Mouse (Mus musculus) forebrain, embryonic 12.5 days (tissue): Measurements from ENCODE around the gene Stoml1. TPM values are rescaled to one million over a fixed set of nuclear protein-coding genes. Genes with fewer than 3 reads are reported as not detected.
"Not testable (repeated sequence)": the region's sequence is repeated elsewhere in the genome, so short reads cannot be mapped to it uniquely, and the experiment has no call there.

Experiments
- ATAC-seq: fragments of 200-750 bp; cut with Nextera tagmentation; 2 replicates; pipeline ENCODE4 v1.8.0; 2017; ENCODE audit warnings: moderate TSS enrichment; ENCODE audit not compliant: low FRiP score
- H3K27ac ChIP-seq: fragments of 300-500 bp; sonication (generic); 2 replicates; pipeline ENCODE4 v1.5.1; 2016; ENCODE audit warnings: mild to moderate bottlenecking
- H3K27me3 ChIP-seq: fragments of 300-500 bp; sonication (generic); 2 replicates; pipeline ENCODE4 v1.6.1; 2016; ENCODE audit warnings: mild to moderate bottlenecking
- H3K36me3 ChIP-seq: fragments of 300-500 bp; sonication (generic); replicated peaks from 2 replicates; pipeline ENCODE4 v1.6.1; 2016; ENCODE audit warnings: mild to moderate bottlenecking
- H3K4me1 ChIP-seq: fragments of 300-500 bp; sonication (generic); 2 replicates; pipeline ENCODE4 v1.6.1; 2016
- H3K4me2 ChIP-seq: fragments of 300-500 bp; sonication (generic); 2 replicates; pipeline ENCODE4 v1.6.1; 2016; ENCODE audit warnings: mild to moderate bottlenecking, moderate library complexity
- H3K4me3 ChIP-seq: fragments of 300-500 bp; sonication (generic); replicated peaks from 2 replicates; pipeline ENCODE4 v1.5.1; 2016; ENCODE audit warnings: mild to moderate bottlenecking
- H3K9ac ChIP-seq: fragments of 300-500 bp; sonication (generic); 2 replicates; pipeline ENCODE4 v1.6.1; 2016; ENCODE audit warnings: mild to moderate bottlenecking
- H3K9me3 ChIP-seq: fragments of 300-500 bp; sonication (generic); 2 replicates; pipeline ENCODE4 v1.6.1; 2016
- WGBS: fragments of 180-500 bp; shearing (Covaris S2); methylation state at CpG from one replicate; pipeline ENCODE4 v1.1.7; 2016; 5-methylcytosine and 5-hydroxymethylcytosine counted together
- polyA plus RNA-seq: library from polyadenylated mRNA; unstranded; fragments of >200 nt; fragmentation: Nextera tagmentation; extraction: Ambion mirVana; gene quantifications from 2 replicates; pipeline ENCODE4 v1.2.1, GENCODE M21; 2016

Stoml1 gene
- polyA plus RNA-seq, 1 experiment from 2014 or later, result 53.3 TPM

DNA sequence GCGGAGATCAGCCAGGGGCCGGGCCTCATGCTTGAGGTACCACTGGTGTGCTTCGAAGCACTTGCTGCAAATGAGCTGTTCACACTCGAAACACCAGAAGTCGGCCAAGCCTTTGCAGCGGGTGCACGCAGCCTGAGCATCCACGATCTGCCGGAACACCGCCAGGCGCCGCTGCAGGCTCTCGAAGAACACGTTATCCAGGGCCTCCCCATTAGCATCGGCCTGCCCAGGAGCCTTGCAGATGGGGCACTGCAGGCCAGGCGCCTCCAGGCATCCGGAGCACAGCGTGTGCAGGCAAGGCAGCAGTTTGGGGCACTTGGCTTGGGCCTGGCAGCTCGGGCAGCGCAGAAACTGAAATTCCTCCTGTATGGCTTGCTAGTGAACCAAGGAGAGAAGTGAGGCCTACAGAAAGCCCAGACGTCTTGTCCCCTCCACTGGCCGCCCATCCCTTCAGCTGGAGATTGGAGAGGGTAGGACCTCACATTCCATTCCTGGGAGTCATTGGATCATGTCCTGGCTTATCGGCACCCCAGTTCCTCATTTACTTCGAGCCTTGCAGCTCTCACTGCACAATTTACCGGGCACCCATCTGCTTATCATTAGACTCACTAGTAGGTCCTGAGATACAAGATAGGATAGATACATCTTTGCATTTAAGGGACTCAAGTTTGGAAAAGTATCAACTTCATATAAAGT lies 5.8 kb upstream of the Stoml1 start:
- Histone ChIP-seq H3K36me3 (no peaks in the 10 kb centered on the region), H3K27me3 (no peaks in the 10 kb centered on the region), H3K4me3 (peak overlapping the region; percentile 25), H3K9me3 (no peaks in the 10 kb centered on the region), H3K9ac (peak overlapping the region; percentile 50), H3K27ac (peak overlapping the region; percentile 50; the same call in 1 of the 2 replicates), H3K4me2 (peak overlapping the region; percentile 47), H3K4me1 (peaks cover 37% of the 10 kb centered on the region)
- ATAC-seq, result peak; percentile 83
- 15% methylated on average over 25 of the region's 25 CpGs for WGBS

DNA sequence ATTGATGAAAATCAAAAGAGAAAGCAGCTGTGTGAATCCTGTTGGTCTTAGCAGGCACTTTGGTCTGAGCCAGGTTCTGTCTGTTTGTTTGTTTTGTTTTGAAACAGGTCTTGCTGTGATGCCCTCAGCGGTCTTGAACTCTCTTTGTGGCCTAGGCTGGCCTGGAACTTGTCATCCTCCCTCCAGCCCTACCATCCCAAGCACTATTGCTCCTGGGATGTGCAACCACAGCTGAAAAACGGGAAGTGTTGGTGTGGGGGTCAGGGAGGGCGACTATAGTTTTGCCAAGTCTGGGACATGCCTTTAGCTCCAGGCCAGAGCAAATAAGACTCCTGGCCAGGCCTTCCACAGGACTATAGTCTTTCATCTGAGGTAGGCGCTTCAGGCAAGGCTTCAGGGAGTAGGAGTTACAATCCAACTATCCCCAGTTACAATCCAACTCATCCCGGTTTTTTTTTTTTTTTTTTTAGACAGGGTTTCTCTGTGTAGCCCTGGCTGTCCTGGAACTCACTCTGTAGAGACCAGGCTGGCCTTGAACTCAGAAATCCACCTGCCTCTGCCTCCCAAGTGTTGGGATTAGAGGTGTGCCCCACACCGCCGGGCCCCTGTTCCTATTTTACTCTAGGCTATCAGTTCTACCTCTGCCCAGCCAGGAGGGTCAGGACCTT lies 4.1 kb upstream of the Stoml1 start:
- no peak for ATAC-seq
- 50% methylated on average over 7 of the region's 7 CpGs for WGBS
- Histone ChIP-seq H3K4me1 (peaks cover 36% of the 10 kb centered on the region), H3K36me3 (no peaks in the 10 kb centered on the region), H3K4me3 (peak overlapping the region; percentile 44), H3K4me2 (peak overlapping the region; percentile 67), H3K9me3 (no peaks in the 10 kb centered on the region), H3K27ac (no peak overlapping the region), H3K9ac (peak overlapping the region; percentile 63), H3K27me3 (no peaks in the 10 kb centered on the region)

DNA sequence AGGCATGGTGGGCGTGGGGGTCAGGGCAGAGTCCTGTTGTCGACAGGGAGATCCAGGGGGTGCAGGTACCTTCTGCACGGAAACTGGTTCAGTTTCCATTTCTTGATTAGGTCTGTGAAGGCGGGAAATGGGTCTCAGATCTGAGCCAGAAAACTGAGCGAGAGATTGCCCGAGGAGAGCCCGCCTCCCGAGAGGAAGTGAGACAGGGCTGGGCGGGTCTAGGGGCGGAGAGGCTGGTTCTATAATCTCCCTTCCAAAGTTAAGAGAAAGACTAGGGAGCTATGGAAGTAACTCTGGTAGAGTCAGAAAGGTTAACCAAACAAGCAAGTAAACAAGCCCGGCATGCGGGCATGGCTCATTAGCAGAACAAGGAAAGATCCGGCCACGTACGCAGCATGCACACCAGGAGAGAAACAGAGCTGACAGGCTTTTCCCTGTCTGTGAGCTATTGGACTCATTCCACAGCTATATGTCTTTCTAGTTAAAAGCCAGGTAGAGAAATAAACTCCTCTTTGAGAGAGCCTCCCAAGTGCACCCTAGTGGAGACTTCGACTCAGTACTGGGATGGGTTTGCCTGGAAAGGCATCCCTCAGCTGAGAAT lies 3.3 kb upstream of the Stoml1 start, which contains the start of gene Pml:
Pml (minus strand) TSS at position 195 of the 601 bp plus-strand sequence.
- H3K9me3 ChIP-seq, result no peaks in the 10 kb centered on the region
- peak within 1 kb of the TSS; percentile 63 for H3K9ac ChIP-seq
- no peaks in the 10 kb centered on the region for H3K27me3 ChIP-seq
- peak within 1 kb of the TSS; percentile 44 for H3K4me3 ChIP-seq
- WGBS, result 2% methylated on average over 16 of the region's 16 CpGs
- H3K27ac ChIP-seq, result peak within 1 kb of the TSS; percentile 74
- H3K4me2 ChIP-seq, result peak within 1 kb of the TSS; percentile 67
- ATAC-seq, result no peak
- no peaks in the 10 kb centered on the region for H3K36me3 ChIP-seq
- peaks cover 44% of the 10 kb centered on the region for H3K4me1 ChIP-seq

DNA sequence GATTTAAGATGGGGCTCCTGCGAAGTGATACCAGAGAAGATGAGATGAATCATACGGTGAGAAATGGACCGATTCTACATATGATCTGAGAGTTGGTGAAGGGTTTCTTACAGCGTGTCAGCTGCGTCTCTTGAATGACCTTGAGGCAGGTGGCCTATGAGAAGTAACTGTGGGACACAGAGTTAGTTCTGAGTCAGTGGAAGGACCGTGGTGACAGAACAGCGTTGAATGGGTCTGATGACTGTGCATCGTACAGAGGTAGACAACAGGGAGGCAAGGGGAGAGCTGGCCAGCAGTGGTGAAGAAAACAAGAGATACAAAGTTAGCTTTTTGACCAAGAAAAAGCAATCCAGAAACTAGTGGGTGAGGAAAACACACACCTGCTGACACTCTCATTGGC lies 2.6 kb upstream of the Stoml1 start:
- Histone ChIP-seq H3K9me3 (no peaks in the 10 kb centered on the region), H3K27me3 (no peaks in the 10 kb centered on the region), H3K27ac (0 out of 2 replicates have a peak overlapping the region, but pooled peaks have one; percentile 74), H3K9ac (no peak overlapping the region), H3K4me2 (peak overlapping the region; percentile 67), H3K4me3 (no peak overlapping the region), H3K4me1 (peaks cover 50% of the 10 kb centered on the region), H3K36me3 (no peaks in the 10 kb centered on the region)
- ATAC-seq, result no peak
- 81% methylated on average over 8 of the region's 8 CpGs for WGBS

DNA sequence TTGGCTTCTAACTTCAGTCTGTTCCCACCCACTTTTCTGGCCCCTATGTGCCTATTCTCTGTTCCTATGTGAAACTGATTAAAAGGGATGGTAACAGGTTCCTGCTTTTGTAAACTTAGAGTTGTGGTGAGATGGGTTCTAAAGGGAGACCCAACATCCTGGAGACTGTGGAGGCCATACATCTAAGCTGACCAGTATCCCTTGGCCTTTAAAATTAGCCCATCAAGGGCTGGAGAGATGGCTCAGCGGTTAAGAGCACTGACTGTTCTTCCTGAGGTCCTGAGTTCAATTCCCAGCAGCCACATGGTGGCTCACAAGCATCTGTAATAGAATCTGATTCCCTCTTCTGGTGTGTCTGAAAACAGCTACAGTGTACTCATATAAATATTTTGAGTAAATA lies 2.2 kb upstream of the Stoml1 start:
- H3K4me1 ChIP-seq, result peaks cover 50% of the 10 kb centered on the region
- H3K36me3 ChIP-seq, ATAC-seq, H3K27me3 ChIP-seq, H3K9ac ChIP-seq, H3K9me3 ChIP-seq, H3K4me2 ChIP-seq, H3K27ac ChIP-seq, H3K4me3 ChIP-seq: not testable (repeated sequence)
- WGBS, result 86% methylated on average over 1 of the region's 1 CpGs

DNA sequence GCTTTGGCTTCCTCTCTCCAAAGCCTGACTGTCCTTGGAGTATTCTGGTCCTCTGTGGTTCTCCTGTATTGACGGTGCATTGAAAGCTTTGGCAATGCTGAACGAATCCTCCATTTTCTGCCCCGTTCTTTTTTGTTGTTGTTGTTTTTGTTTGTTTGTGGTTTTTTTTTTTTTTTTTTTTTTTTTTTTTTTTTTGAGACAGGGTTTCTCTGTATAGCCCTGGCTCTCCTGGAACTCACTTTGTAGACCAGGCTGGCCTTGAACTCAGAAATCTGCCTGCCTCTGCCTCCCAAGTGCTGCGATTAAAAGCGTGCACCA lies 800 bp downstream of the Stoml1 start:
- peaks cover 23% of the 10 kb centered on the region for H3K36me3 ChIP-seq
- H3K4me2 ChIP-seq, result peak overlapping the region; percentile 78
- WGBS, result 72% methylated on average over 5 of the region's 5 CpGs
- H3K27ac ChIP-seq, result 0 out of 2 replicates have a peak overlapping the region, but pooled peaks have one; percentile 65
- not testable (repeated sequence) for H3K9me3 ChIP-seq, H3K27me3 ChIP-seq, ATAC-seq
- H3K4me1 ChIP-seq, result peaks cover 32% of the 10 kb centered on the region
- peak overlapping the region; percentile 70 for H3K4me3 ChIP-seq
- peak overlapping the region; percentile 88 for H3K9ac ChIP-seq

DNA sequence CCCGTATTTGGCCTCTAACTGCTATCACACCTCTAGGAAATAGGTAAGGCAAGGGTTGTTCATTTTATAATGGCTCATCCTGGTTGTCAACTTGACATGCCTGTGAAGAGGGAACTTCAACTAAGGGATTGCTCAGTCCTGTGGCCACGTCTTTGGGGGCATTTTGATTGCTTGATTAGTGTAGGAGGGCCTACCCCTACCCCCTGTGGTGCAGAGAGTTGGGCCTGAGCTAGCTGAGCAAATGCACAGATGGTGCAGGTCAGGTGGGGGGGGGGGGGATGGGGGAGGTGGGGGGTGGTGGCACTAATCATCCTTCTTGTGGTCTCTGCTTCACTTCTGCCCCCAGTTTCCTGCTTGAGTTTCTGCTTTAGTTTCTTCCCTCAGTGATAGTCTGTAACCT lies 2.1 kb downstream of the Stoml1 start:
- 68% methylated on average over 2 of the region's 2 CpGs for WGBS
- Histone ChIP-seq H3K9me3 (no peaks in the 10 kb centered on the region), H3K4me3 (no peak overlapping the region), H3K27ac (no peak overlapping the region), H3K4me2 (no peak overlapping the region), H3K36me3 (peaks cover 34% of the 10 kb centered on the region), H3K9ac (no peak overlapping the region), H3K4me1 (peaks cover 19% of the 10 kb centered on the region), H3K27me3 (no peaks in the 10 kb centered on the region)
- no peak for ATAC-seq

DNA sequence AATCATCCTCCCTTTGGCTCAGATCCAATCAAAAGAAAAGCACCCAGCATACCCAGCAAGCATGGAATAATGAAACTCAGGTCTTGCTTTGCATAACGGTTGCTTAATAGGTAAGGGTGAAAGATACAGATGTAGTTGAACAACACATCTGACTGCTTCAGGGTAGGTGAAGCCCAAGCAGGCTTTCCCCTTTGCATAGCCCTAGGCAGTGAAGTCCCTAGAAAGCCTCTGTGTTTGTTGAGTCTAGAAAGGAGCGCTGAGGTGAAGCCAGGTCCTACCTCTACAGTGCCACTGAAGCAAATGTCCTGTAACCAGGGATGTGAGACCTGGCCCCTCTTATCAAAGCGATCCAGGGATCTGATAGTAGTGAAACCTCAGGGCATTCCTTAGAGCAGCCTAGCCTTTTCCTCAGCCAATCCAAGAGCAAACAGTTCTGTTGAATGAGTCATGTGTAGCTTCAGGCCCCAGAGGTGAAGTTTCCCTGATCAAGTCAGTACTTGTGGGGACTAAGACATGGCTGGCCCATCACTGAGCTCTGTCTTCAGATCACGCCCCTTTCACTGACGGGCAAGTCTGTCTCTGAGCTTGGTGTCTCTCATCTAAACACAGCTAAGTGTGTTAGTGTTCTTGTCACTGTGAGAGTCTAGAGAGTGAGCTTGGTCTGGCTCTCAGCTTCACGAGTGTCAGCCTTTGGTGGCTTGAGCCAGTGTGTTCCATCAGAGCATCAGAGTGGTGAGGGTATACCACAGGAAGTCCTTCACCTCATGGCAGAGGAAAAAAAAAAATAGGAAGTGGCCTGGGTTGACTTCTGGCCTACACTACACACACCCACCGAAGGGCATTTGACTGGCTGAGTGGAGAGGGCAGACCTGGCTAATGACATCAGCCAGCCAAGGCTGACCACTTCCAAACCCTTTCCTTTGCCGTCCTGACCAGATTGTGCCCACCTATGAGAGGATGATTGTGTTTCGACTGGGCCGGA lies 3.0 kb downstream of the Stoml1 start:
- H3K4me3 ChIP-seq, result no peak overlapping the region
- no peak for ATAC-seq
- H3K9me3 ChIP-seq, result no peaks in the 10 kb centered on the region
- H3K4me1 ChIP-seq, result peaks cover 19% of the 10 kb centered on the region
- H3K4me2 ChIP-seq, result no peak overlapping the region
- 91% methylated on average over 10 of the region's 10 CpGs for WGBS
- H3K27ac ChIP-seq, result no peak overlapping the region
- H3K27me3 ChIP-seq, result no peaks in the 10 kb centered on the region
- H3K9ac ChIP-seq, result no peak overlapping the region
- peaks cover 41% of the 10 kb centered on the region for H3K36me3 ChIP-seq

DNA sequence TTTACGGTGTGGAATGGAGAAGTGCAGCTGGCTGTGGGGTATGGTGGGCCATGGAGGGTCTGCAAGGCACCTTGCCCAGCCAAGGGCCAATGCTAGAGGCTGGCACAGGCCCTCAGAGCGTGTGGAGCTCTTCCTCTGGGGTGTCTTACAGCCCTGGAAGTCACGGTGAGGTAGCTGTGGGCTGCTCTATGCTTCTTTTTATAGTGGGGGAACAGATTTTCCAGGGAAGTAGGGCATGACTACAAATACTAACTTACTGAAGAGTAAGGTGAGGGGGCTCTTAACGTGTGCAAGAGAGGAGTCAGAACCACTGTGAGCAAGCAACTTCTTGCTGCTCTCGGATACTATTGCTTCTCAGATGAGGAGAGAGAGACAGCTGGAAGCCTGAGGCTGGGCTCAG lies 9.5 kb downstream of the Stoml1 start:
- Histone ChIP-seq H3K36me3 (peaks cover 47% of the 10 kb centered on the region), H3K9me3 (no peaks in the 10 kb centered on the region), H3K4me1 (0 out of 2 replicates have a peak, but pooled peaks cover 5% of the 10 kb centered on the region), H3K4me2 (no peak overlapping the region), H3K4me3 (no peak overlapping the region), H3K27me3 (no peaks in the 10 kb centered on the region), H3K27ac (no peak overlapping the region), H3K9ac (no peak overlapping the region)
- 94% methylated on average over 5 of the region's 5 CpGs for WGBS
- no peak for ATAC-seq

DNA sequence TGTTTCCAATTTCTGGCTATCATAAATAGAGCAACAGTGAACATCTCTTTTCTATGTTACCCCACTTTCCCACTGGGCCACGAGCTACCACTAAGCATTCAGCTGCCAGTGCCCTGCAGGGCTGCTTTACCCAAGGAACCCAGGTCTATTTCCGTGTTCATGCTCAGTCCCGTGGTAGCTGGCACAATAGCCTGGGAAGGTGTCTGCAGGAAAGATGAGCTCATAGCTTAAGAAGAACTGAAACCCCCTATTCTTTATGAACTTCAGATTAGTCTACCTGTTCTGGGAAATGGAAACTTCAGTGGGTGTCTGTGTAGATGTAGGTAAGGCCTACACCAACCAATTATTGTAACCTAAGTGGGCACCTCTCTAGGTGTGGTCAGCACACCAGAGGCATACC lies 12.4 kb downstream of the Stoml1 start:
- 78% methylated on average over 3 of the region's 3 CpGs for WGBS
- H3K27me3 ChIP-seq, result no peaks in the 10 kb centered on the region
- H3K36me3 ChIP-seq, result peaks cover 22% of the 10 kb centered on the region
- ATAC-seq, result no peak
- no peak overlapping the region for H3K4me2 ChIP-seq
- no peaks in the 10 kb centered on the region for H3K9me3 ChIP-seq
- H3K27ac ChIP-seq, result no peak overlapping the region
- H3K9ac ChIP-seq, result no peak overlapping the region
- H3K4me3 ChIP-seq, result no peak overlapping the region
- H3K4me1 ChIP-seq, result 0 out of 2 replicates have a peak, but pooled peaks cover 5% of the 10 kb centered on the region

DNA sequence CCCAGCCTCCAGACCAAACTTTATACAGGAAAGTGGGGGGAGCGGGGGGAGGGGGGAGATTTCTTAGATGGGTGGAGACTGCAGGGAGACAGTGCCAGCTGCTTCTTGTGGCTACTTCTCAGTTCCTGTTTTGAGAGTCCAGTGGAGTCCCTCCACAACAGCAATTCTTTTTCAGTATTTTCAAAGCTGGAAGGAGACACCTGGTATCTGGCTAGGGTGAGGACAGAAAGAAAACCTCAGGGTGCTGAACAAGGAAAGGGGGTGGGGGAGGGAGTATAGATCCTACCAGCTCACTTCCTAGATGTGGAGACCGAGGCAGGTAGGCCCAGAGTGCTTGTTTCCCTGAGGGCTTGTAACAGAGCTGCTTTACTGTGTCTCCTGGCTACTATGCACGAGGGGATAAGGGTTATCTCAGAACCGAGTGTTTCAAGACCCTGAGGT lies 13.6 kb downstream of the Stoml1 start:
- Histone ChIP-seq H3K36me3 (peaks cover 14% of the 10 kb centered on the region), H3K4me1 (0 out of 2 replicates have a peak, but pooled peaks cover 5% of the 10 kb centered on the region), H3K4me2 (no peak overlapping the region), H3K9me3 (no peaks in the 10 kb centered on the region), H3K27ac (0 out of 2 replicates have a peak overlapping the region, but pooled peaks have one; percentile 25), H3K27me3 (no peaks in the 10 kb centered on the region), H3K9ac (no peak overlapping the region), H3K4me3 (no peak overlapping the region)
- no peak for ATAC-seq
- WGBS, result 43% methylated on average over 4 of the region's 4 CpGs
